Mouse (Mus musculus) brain, embryonic 14.5 days (tissue): Measurements from ENCODE around the gene Cep112.

Source experiments
- CTCF ChIP-seq: fragments of 200-500 bp; IDR thresholded peaks from 2 replicates; pipeline ENCODE4 v1.5.1; 2012; ENCODE audit warnings: inconsistent platforms, mild to moderate bottlenecking, moderate library complexity, borderline replicate concordance; ENCODE audit not compliant: insufficient read depth, insufficient read length; ENCODE audit errors: extremely low read depth
- POLR2A ChIP-seq: fragments of 200-500 bp; IDR thresholded peaks from 2 replicates; pipeline ENCODE4 v1.6.1; 2012; ENCODE audit warnings: mild to moderate bottlenecking, inconsistent platforms, borderline replicate concordance; ENCODE audit not compliant: poor library complexity, insufficient read depth, insufficient read length, severe bottlenecking; ENCODE audit errors: extremely low read depth

GRCm38 (mm10) chr11:108827321-108827720, 402.3 kb downstream of the Cep112 start:
- TF ChIP-seq POLR2A (no peak), CTCF (no peak)
